Mouse (Mus musculus): Measurements from ENCODE around the gene Satb1. TPM values are rescaled to one million over a fixed set of nuclear protein-coding genes. Genes with fewer than 3 reads are reported as not detected.

The Satb1 gene
- polyA plus RNA-seq, 1 experiment, result 2.7 TPM

DNA sequence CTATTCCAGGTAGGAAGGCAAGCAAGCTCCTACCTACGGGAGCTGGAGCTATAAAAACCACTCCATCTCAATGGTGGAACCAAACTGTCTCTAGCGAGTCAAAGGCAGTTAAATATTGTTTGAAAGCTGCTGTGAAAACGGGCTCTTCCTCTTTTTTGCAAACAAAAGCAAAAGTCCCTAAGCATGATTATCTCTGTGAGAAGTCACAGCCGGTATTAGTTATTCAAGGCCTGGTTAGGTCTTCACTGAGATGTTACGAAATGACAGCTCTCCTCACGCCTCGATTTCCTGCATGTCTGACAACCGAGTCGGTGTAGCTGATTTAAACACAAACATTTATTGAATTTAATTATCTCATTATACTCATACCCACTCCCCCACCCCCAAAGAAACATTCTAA lies 48.2 kb downstream of the Satb1 start:
- 75% methylated on average over 9 of the region's 9 CpGs for WGBS
- DNase-seq (ENCODE audit: low read depth, low spot score), result no peak

DNA sequence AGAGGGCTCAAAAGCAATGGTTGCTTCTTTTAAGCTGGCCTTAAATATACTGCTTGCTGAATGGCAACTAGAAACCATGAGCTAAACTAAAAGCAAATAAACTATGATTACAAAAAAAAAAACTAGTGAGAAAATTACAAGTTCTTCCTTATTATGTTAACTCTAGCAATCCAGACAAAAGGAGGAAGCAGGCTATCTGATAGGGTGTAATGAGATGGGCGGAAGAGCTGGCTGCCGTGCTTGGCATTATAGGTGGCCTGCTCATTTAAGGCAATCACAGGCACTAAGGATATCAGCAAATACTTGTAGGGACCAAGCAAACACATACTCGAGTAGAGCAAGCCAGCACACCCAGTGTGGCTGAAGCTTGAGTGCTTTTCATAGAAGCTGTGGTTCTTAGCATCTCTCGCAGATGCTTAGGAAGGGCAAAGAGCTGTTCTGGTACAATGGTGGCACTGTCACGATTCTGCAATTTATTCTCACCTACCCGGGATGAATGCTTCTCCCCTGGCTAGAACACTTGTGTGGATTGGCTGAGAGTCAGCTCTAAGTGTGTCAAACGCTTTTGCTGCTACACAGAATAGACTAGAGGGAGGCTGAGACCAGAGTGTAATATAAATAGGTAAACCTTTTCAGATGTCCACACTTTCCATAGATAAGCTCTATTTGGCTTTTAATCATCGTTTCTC lies 49.4 kb downstream of the Satb1 start:
- DNase-seq (ENCODE audit: low read depth, low spot score), result no peak

DNA sequence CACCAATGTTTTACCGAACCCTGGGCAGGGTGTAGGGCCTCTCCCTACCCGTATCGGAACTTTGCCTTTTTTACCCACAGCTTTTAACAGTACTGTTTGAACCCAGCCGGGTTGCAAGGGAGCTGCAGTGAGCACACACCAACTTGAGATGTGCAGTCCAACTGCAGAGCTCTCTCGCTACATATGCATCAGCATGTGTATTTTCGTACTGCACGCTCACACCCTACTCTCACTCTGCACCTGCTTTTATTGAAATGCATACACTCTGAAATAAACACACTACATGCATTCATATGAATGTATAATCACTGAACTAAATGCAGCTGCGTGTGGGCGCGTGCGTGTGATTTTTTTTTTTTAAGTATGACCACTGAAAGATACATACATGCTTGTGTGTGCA lies 53.1 kb downstream of the Satb1 start:
- no peak for DNase-seq (ENCODE audit: low read depth, low spot score)
- 91% methylated on average over 11 of the region's 11 CpGs for WGBS

More for the DNA sequence above, 49.4 kb downstream of the Satb1 start:
- 68% methylated on average over 8 of the region's 8 CpGs for WGBS

DNA sequence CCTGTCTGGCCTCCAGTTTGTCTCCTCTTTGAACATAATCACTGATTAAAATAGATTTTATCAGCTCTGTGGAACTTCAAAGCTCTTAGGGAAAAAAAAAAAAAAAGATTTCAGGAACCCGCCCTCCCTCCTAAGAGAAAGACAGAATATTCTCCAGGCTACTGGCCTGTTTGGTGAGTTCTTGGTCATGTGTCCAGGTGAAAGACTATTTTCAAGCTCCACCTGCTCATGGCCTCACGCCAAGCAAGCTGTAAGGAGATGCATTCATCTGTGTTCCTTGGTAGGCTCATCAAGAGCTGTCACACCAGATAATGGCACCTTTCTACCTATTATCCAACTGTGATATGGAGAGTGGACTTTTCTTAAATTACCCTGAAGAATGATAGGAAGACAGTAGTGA lies 54.1 kb downstream of the Satb1 start:
- 61% methylated on average over 2 of the region's 2 CpGs for WGBS
- no peak for DNase-seq (ENCODE audit: low read depth, low spot score)

DNA sequence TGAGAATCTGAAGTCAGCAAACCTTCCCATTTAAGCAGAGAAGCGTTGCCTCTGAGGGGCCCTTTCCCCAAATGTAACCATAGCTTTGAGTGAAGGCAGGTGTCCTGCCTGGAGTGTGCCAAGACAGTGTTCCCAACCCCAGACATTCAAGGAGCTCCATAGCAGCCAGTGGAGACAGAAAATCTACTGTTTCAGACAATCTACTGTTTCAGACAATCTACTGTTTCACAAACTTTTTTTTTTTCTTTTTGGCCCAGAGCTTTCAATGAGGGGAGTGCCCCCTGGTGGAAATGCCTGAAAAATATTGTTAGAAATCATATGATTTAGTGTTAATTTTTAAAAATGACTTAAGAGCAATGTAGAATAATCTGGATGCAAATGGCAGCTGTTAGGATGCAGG lies 55.3 kb downstream of the Satb1 start:
- WGBS, result 84% methylated on average over 1 of the region's 1 CpGs
- DNase-seq (ENCODE audit: low read depth, low spot score), result no peak

DNA sequence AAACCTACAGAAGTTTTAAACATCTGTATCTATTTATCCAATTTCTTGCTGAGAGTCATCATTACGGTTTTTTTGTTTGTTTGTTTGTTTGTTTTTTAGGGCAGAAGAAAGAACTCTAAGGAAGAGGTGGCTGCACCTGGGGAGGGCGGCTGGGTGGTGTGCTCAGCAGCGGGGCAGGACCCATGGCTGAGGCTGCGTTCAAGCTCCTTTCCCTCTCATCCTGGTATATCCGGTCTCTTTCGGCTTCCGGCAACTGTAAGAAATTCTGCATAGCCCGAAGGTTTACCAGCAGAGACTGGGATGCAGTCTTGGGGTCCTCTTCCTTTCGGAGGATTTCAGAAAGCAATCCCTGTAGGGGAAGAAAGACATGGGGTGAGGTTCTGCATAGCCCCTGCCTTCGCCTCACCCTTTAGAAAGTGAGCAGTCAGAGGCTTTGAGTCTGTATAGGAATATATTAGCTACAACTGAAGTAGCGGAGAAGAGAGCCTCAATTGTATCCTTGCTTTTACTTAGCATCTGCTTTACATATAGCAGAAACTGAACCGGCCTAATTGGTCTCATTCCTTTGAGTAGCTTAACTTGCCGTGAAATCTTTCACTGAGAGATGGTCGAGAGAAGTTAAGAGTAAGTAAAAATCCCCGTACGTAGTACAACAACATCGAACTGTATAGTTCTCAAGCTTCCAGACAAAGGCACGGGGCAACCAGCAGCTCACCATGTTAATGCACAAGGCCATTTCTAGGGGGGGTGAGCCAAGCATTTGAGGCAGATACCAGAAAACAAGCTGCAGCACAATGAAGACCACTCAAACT lies 57.8 kb downstream of the Satb1 start:
- DNase-seq (ENCODE audit: low read depth, low spot score), result no peak
- 92% methylated on average over 18 of the region's 18 CpGs for WGBS

DNA sequence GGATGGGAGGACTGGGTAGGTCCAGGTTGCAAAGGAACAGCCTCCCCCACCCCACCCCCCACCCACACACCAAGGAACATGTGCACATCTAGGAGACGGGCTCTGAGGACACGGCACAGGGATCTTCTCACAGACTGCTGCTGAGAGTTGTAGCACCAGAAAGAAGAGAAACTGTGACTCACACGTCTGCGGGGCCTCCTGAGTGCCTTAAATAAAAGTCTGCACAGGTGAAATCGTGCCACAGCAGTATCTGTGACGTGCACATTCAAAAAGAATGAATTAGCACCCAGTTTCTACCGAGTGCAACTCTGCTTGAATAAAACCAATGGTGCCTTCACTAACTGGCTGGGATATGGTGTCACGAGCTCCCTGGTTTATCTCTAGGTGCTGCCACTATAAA lies 69.5 kb downstream of the Satb1 start:
- 76% methylated on average over 8 of the region's 8 CpGs for WGBS

DNA sequence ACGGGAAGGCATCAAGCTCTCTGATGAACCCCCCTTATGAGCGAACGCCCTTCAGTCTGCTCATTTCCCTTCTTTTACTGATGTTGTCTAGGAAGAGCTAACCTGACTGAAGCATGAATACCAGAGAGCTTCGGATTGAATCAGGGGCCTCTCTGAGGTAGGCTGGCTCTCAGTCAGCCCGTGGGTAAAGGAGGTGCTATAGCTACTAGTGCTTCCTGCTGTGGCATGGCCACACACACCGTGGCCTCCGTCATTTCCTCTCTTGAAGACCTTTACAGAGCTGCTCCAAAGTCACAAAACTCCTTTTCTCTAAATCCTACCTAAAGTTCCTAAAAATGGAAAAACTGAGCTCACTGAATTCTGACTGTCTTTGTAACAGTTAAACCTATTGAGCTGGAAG lies 70.6 kb downstream of the Satb1 start:
- 84% methylated on average over 7 of the region's 7 CpGs for WGBS
- no peak for DNase-seq (ENCODE audit: low read depth, low spot score)

More for the DNA sequence above, 69.5 kb downstream of the Satb1 start:
- DNase-seq (ENCODE audit: low read depth, low spot score), result no peak

DNA sequence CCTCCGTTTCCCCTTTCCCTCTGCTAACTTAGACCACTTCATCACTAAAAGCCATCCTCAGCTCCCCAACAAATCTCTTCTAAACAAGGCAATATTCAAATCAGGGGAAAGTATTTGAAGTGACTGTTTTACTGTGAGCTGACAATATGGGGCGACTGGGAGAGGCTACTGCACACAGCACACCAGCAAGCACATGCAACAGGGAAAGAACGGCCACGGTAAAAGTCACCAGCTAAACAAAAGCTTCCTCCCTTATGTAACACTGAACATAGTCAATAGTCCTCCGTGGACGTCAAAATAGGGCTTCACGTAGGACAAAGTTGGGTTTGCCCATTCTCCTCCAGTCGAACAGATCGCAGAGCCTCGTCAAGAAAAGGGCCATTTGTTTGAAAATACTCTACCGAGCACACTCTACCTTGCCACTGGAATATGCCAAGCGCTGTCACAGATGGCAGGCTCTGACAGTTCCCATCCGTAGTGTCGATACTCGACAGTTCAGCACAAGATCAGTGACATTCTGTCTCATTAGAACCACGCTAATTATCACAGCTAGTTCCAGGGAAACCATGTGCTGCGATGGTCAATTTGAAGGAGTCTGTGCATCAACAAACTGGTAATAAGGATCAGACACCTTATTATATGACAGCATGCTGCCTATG lies 72.0 kb downstream of the Satb1 start:
- 86% methylated on average over 17 of the region's 17 CpGs for WGBS
- DNase-seq (ENCODE audit: low read depth, low spot score), result no peak

DNA sequence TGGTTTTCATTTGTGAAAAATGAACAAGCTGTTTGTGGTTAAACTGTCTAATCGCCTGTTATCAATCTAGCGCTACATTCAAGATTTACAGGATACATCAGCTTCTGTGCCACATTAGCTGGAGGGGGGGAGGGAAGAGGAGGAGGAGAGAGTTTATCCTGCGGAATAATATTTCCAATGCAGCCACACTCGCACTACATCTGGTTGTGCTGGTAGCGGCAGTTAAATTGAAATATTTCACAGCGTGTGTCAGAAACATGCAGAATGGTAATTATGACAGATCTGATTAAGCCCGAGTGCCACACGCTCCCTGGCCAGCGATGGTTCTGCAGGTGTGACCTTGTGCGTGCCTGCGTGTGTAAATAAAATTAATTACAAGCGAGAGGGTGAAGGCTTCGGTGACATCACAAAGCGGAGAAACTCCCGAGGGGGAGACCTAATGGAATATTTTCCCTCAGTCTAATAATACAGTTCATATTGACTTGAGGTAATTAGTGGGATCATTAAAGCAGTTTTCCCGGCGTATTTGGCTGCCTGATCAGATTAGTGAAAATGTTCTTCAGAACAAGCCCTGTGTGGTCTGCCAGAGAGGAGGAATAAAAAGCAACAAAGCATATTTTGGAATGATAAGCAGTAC lies 72.7 kb downstream of the Satb1 start:
- 80% methylated on average over 17 of the region's 17 CpGs for WGBS

DNA sequence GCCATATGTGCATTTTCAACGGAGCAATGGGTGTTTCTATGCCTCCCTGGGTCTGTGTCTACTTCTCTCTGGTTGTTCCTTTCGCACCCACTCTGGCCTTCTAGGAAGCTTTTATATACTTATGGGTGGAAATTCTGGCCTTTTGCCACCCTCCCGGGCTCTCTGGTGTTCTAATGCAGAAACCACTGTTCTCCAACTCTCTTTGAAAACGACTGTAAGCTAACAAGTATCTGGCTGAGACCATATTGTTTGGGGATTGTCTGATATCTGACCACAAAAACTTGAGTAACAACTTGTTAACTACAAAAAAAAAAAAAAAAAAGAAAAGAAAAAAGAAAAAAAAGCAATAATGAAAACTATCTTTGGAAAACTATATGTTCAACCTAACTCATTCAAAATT lies 73.6 kb downstream of the Satb1 start:
- WGBS, result 72% methylated on average over 4 of the region's 4 CpGs
- DNase-seq (ENCODE audit: low read depth, low spot score), result no peak

More for the DNA sequence above, 72.7 kb downstream of the Satb1 start:
- DNase-seq (ENCODE audit: low read depth, low spot score), result no peak

DNA sequence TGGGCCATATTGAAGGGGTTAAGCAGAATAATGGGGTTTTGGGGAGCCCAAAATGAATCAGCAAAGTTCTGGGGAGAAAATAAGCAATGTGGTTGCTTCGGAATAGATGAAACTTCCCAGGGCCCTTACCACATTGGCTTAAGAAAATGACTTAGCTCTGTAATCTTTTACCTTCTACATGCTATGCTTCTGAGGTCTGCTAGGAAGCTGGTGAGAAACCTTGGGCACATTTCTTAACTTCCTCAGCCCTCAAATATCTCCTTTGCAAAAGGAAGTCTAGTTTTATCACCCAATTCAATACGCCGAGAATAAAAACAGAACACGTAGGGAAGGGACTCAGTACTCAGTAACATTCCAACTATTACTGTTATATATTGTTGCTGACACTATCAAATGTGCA lies 80.9 kb downstream of the Satb1 start:
- no peak for DNase-seq (ENCODE audit: low read depth, low spot score)
- WGBS, result 91% methylated on average over 4 of the region's 4 CpGs

DNA sequence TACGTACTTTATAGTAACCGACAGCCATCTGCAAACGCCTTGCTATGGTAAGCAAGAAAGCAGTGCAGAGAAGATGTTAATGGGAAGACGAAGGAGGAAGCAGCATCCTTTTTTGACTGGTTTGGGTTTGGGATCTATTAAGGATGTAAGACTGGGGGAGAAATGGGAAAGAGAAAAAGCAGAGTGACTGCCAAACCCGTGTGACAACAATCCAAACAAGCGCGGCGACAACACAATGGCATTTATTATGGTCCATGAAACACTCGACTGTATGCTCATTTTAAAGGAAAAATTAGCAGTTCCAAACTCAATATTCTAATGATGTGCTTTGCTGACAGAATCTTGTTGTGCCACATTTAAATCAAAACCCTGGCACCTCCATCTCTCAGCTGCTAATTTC lies 85.9 kb downstream of the Satb1 start:
- 82% methylated on average over 9 of the region's 9 CpGs for WGBS
- DNase-seq (ENCODE audit: low read depth, low spot score), result no peak

DNA sequence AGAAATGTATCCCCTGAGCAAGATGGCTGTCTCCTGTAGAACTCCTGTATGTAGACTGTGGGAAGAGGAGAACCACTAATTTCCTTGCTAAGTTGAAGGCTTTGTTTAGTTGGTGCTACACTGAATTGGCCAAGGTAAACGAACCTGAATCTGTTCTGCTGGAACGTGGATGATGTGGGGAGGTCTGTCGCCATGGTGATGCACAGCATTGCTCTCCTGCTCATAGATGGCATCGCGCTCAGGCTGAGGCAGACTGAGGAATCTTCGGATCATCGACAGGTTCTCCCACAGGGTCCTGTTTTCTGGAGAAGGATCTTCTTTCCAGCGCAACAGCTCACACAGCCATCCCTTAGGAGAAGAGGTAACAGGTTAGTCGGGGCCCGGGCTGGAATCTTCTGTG lies 90.6 kb downstream of the Satb1 start:
- 78% methylated on average over 10 of the region's 10 CpGs for WGBS

DNA sequence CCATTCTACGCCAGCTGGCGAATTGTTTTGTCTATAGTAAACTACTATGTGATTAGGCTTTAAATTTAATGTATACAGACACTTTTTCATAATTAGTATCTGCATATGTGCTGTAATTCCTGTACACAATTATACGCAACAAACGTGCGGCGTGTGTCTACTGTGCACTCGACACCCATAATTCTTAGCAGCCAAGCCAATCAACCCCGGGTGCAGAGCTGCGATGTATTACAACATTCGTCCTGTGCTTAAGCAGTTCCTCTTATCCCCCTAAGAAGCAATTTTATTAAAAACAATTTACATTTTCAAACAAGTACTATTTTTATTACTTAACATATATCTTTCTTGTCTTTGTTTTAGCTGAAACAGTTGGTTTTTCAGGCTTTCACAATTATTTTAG lies 92.0 kb downstream of the Satb1 start:
- no peak for DNase-seq (ENCODE audit: low read depth, low spot score)
- WGBS, result 83% methylated on average over 10 of the region's 10 CpGs

More for the DNA sequence above, 90.6 kb downstream of the Satb1 start:
- no peak for DNase-seq (ENCODE audit: low read depth, low spot score)

DNA sequence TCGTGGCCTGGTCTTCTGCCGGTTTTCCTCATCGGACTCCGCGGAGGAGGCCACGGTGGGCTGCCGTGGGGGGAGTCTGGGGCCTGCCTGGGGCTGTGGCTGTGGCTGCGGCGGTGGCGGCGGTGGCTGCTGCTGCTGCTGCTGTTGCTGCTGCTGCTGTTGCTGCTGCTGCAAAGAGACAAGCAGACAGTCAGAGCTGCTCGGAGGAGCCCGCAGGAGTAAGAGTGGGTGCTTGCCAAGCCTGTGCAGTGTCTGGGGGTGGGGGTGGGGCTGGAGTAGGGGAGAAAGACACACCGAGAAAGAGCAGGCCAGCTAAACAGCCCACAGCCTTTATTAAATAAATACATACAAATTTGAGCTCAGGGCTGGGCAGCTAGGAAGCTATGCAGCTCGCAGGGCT lies 92.8 kb downstream of the Satb1 start:
- no peak for DNase-seq (ENCODE audit: low read depth, low spot score)
- WGBS, result 67% methylated on average over 15 of the region's 15 CpGs

DNA sequence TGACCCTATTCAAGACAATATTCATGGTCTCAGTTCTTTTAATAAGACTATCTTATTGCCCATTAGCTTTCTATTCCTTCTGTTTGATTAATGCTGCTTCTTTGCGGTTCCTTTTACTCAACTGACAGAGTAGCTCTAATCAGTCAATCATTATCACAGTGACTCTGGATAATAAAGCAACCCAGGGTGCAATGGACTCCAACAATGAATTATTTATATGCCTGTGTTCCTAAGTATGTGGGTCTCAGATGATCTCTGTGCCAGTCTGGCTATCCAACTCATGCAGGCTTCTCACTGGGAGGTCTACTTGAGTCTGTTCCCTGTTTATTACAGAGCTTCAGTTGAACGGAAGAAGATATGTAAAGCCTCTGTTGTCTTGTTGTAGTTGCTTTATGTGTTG lies 108.6 kb downstream of the Satb1 start:
- 84% methylated on average over 2 of the region's 2 CpGs for WGBS
- DNase-seq (ENCODE audit: low read depth, low spot score), result no peak

DNA sequence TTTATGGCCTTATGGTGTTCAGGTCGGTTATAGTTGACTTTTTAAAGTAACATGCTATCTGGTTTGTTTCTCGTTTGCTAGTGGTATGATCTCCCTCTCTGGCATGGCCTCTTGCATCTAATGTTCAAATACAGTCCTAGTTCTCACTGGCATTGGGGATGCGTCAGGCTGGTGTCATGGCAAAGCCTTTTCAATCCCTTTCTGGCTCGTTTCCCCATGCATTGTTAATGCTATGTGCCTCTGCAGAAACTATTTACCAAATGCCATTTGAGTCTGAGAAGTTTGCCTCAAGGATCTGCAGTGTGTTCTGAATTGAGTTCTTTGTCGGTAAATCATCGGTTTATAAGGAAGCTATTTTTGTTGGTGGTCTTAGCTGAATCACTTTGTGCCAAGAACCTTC lies 137.4 kb downstream of the Satb1 start:
- WGBS, result 67% methylated on average over 6 of the region's 6 CpGs
- DNase-seq (ENCODE audit: low read depth, low spot score), result no peak

DNA sequence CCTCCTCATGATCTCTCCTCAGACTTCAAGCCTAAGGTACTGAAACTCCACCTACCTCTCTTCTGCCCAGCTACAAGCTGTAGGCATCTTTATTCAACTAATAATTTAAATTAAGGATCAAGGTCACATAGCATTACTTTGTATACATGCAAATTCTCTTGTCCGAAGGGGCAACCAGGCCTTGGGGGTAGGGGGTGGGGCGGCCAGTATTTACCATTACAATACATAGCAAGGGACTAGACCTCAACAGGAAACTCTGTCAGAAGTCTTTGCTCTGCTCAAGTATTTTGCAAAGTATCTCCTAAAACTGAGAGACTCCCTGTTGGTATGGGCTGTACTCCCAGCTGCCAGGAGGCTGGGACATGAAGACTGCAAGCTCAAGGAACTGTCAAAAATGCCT lies 137.8 kb downstream of the Satb1 start:
- 78% methylated on average over 2 of the region's 2 CpGs for WGBS
- DNase-seq (ENCODE audit: low read depth, low spot score), result no peak

DNA sequence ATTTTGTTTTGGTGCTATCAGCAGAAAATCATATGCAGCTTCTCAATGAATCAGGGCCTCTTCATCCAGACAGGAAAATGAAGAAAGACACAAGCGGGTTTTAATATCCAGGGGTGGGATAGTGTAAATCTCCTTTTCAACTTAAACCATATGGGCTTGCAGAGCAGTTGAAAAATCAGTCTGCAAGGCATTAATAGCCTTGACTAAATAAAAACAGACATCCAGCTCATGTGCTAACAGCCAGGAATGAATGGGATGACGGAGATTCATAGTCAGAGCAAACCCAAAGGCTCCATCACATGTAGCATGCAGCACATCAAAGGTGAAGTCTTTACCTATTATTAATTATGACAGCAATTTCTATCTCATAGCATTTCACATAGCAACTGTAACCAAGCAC lies 142.6 kb downstream of the Satb1 start:
- no peak for DNase-seq (ENCODE audit: low read depth, low spot score)

More for the DNA sequence above, 142.6 kb downstream of the Satb1 start:
- 76% methylated on average over 2 of the region's 2 CpGs for WGBS
